Mouse (Mus musculus): ENCODE measurements around the gene Asb2. TPM values are rescaled to one million over a fixed set of nuclear protein-coding genes. Genes with fewer than 3 reads are reported as not detected.

The Asb2 gene
- not detected for polyA plus RNA-seq (2014; fragmentation: Illumina TruSeq; extraction: RNeasy Lipid Tissue Mini Kit (QIAGEN cat#74804); ENCODE audit: low read depth, low replicate concordance)

DNA sequence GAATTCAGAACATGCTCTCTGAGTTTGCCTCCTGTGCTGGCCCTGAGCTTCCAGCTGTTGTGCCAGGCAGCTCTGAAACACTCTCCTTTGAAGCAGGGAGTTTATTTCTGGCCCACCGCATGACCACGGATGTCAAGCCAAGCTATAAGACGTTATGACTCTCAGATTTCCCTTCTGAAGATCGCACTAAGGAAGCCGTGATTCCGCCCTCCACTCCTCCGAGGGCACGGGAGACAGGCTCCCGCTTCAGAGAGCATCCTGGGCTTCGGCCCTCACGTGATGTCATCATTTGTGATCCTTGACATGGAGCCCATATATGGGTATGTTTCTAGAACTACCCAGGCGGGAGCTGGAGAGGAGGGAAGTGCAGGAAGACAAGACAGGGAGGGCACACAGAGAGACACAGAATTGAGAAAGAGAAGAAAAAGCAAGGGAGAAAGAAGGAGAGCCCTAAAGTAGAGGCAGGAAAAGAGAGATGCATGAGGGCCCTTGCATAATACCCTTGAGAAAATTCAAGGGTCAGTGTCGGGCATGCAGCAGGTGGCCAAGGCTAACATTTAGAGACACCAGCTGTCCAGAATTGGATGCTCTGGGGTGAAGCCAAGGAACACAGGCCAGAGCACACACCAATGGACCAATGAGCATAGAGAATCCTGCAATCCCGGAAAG is at the start of gene Asb2:
Gene Asb2 (minus strand): TSS at position 256 of the 669 bp plus-strand sequence.

DNA sequence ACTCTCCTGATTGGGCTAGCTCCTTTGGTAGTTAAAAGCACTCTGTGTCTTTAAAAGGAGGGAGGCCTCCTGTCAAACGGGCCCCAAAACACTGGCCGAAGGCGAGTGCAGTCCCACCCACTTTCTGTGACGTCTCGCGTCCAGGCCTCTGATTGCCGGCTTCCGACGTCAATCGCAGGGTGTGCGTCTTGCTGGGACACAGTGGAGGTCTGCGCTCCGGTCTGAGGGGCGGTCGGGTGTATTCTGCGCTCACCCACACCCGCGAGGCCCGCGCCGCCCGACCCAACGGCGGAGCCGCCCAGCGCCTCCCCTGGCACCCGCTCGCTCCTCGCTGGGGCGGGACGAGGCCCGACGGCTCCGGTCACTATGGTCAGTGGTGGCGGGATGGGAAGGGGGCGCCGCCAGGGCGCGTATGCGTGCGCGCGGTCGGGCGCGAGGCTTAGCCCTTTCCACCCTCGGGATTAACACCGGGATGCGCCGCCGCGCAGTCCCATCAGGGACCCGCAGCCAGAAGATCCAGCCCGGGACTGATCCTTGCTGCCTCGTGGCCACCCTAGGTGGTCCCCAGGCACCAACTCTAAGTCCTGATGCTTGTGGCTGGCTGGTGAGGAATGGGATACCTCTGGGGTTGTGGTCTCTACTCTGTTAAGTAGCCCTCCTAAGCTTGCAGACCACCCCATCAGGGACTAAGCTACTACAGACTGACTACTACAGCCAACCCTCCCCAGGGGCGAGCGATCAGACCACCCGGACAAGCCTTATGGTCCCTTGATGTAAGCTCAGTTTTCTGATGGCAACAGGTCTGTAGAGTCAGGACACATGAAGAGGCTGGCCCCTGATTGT is 32.9 kb upstream of the Asb2 start, which contains the start of gene Otub2:
Gene Otub2 (plus strand): TSS at position 178 of the 843 bp plus-strand sequence.

DNA sequence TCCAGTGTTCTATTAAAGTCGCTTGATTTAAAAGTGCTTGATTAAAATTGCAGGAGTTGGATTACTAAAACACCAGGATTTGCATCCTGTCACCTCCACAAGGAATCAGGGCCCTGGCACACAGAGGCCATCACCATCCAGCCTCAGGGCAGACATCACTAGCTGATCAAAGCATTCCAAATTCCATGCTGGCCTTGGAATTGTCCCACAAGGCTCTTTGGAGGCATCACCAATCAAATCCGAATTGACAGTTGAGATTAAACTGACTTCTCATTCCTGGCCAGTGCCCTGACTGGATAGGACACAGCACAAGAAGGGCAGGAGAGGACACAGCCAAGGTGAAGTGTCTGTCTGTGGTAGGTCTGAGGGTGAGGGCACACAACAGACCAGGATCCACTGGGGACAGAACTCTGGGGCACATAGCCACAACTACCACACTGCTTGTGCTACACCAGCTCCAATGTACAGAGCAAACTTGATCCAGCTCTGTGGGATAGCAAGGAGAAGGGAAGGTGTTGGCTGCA is 45.0 kb downstream of the Asb2 start, which contains the start of gene Fam181a:
Gene Fam181a (plus strand): TSS at position 232 of the 524 bp plus-strand sequence.

Other genes starting within 250 kb of the Asb2 start
- not detected for gene Prima1, start 113.9 kb downstream of the Asb2 start, polyA plus RNA-seq (2014; fragmentation: Illumina TruSeq; extraction: RNeasy Lipid Tissue Mini Kit (QIAGEN cat#74804); ENCODE audit: low read depth, low replicate concordance)
- not detected for gene Fam181a, start 45.0 kb downstream of the Asb2 start, polyA plus RNA-seq (2014; fragmentation: Illumina TruSeq; extraction: RNeasy Lipid Tissue Mini Kit (QIAGEN cat#74804); ENCODE audit: low read depth, low replicate concordance)
- gene Otub2, start 32.7 kb upstream of the Asb2 start, polyA plus RNA-seq (2014; fragmentation: Illumina TruSeq; extraction: RNeasy Lipid Tissue Mini Kit (QIAGEN cat#74804); ENCODE audit: low read depth, low replicate concordance), result 2.4 TPM
- gene 9330161L09Rik, start 51.8 kb upstream of the Asb2 start, polyA plus RNA-seq (2014; fragmentation: Illumina TruSeq; extraction: RNeasy Lipid Tissue Mini Kit (QIAGEN cat#74804); ENCODE audit: low read depth, low replicate concordance), result not detected
- 28.3 TPM for gene Ddx24, start 69.8 kb upstream of the Asb2 start, polyA plus RNA-seq (2014; fragmentation: Illumina TruSeq; extraction: RNeasy Lipid Tissue Mini Kit (QIAGEN cat#74804); ENCODE audit: low read depth, low replicate concordance)
- gene Ifi27, start 78.2 kb upstream of the Asb2 start, polyA plus RNA-seq (2014; fragmentation: Illumina TruSeq; extraction: RNeasy Lipid Tissue Mini Kit (QIAGEN cat#74804); ENCODE audit: low read depth, low replicate concordance), result 32.7 TPM
- gene Ifi27l2a, start 87.7 kb upstream of the Asb2 start, polyA plus RNA-seq (2014; fragmentation: Illumina TruSeq; extraction: RNeasy Lipid Tissue Mini Kit (QIAGEN cat#74804); ENCODE audit: low read depth, low replicate concordance), result 3.8 TPM
- gene Ifi27l2b, start 101.2 kb upstream of the Asb2 start, polyA plus RNA-seq (2014; fragmentation: Illumina TruSeq; extraction: RNeasy Lipid Tissue Mini Kit (QIAGEN cat#74804); ENCODE audit: low read depth, low replicate concordance), result not detected
- 13.3 TPM for gene Ppp4r4, start 176.3 kb upstream of the Asb2 start, polyA plus RNA-seq (2014; fragmentation: Illumina TruSeq; extraction: RNeasy Lipid Tissue Mini Kit (QIAGEN cat#74804); ENCODE audit: low read depth, low replicate concordance)

All from kidney, adult 10 weeks (tissue).